Mouse (Mus musculus): ENCODE results near the gene Slc22a4.
A peak's percentile ranks its signal among the peaks of the same experiment; 100 is the strongest.
"Not testable (repeated sequence)": the region's sequence is repeated elsewhere in the genome, so short reads cannot be mapped to it uniquely, and the experiment has no call there.

Slc22a4 gene

DNA sequence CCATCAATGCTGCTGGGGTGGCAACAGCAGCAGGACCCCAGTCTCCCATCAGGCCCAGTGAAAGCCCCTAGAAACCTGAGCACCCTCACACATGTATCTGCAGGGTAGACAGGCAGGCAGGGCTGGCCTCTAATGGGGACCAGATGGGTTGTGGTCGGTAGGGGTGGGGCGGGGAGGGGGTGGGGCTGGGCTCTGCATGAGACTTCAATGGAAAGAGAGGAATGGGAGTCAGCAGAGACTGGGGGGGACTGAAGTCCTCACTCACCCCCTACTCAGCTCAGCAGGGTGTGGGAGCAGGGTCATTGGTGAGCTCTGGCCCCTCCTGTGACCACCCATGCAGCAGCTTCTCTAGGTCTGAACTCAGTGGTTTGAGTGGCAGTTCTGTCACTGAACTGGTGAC lies 29.5 kb upstream of the Slc22a4 start:
- no peak for DNase-seq (ENCODE audit: low read depth, low spot score)

DNA sequence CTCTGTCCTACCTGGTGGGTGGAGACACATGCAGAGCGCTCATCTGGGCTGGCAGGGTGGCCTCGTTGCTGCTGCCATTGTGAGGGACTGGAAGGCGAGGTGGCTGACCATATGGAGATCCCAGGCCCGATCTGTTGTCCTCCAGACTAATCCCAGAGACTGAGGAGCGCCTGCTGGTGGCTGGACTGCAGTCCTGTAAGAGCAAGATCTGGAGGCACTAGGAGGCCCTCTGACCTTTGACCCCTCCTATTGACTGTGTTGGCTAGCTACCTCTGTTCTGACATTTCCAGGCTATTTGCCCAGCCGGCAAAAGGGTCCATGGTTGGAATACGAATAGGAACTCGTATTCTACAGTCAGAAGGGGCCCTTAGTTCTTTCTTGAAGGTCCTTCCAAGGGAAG lies 28.2 kb upstream of the Slc22a4 start:
- DNase-seq (ENCODE audit: low read depth, low spot score): no peak

DNA sequence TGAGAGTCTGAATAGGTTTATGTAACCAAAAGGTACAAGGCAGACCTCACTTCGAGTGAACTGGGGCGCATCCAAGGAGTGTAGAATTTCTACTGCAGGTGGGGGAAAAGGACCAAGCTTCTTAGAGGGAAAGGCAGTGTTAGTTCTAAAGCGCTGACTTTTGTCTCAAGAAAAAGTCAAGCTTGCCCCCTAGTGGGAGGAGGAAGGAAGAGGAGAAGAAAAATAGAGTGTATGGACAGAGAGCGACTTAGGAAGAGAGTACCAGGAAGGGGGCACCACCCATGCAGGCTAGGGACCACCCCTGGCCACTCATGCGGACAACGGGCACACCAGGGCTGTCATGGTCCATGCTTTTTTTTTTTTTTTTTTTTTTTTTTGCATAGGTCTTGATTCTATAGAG lies 26.4 kb upstream of the Slc22a4 start:
- peak; percentile 60 for DNase-seq (ENCODE audit: low read depth, low spot score)

DNA sequence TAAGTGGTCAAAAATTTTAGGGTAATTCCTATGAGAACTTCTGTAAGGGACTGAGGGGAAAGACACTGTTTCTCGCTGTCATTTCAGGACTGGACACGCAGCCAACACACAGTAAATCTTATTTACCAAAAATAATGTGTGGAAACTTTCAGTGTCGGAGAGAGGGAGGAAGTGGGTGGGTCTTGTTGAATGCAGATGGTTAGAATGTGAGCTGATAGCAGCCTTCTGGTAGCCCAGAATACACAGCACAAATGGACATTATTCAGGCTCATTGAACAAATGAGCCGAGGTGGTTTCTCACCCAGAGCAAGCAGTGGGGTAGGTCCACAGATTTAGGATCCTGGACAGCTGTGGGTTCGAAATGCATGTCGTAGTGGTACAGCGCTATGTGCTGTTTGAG lies 25.2 kb upstream of the Slc22a4 start:
- no peak for DNase-seq (ENCODE audit: low read depth, low spot score)

DNA sequence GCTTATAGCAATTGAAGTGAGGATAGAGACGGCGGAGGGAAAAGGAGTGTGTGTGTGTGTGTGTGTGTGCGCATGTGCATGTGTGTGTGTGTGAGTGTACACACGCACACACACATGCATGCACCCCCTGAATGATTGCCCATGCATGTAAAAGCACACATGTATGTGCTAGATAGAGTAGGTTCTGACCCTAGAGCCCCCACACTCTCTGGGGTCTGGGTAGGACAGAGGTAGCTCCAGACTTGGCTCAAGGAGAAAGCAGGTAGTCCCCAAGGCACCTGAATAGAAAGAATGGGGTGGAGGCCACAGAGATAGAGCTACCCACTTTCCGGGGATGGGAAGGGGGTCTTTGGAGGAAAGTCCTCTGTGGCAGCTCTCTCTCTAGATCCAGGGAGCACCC lies 24.2 kb upstream of the Slc22a4 start:
- no peak for DNase-seq (ENCODE audit: low read depth, low spot score)

DNA sequence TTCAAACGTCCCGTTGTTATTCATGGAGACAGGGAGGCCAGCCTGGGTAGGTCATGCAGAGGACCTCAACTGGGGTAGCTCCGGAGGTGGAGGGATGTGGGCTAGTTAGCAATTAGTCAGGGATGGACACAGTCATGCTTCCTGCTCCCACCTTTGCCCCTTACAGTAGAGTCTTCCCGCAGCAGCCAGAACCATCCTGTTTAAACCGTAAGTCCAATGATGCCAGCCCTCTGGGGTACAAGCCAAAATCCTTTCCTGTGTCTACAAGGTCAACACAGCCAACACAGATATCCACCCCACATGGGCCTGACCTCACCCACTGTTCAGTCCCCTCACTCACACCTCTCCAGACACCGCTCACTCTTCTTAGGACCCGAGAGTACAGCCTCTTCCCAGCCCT lies 23.3 kb upstream of the Slc22a4 start:
- no peak for DNase-seq (ENCODE audit: low read depth, low spot score)

DNA sequence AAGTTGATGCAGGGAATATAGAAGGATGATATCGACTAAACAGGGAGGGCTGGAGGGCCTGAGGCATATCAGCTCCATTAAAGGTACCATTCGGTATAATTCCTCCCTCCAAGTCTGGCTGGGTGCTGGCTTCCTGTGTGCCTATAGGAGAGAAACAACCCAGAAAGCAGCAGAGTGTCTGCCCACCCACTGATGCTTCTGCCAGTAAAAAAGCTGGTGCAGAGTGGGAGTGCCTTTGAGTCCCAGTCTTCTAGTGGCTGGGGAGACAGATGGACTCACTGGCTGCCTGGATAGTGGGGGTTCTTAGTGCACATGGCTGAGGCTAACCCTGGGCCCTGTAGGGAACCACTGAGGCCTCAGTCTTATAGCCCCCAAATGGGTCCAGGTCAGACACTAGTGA lies 22.3 kb upstream of the Slc22a4 start:
- DNase-seq (ENCODE audit: low read depth, low spot score): no peak

DNA sequence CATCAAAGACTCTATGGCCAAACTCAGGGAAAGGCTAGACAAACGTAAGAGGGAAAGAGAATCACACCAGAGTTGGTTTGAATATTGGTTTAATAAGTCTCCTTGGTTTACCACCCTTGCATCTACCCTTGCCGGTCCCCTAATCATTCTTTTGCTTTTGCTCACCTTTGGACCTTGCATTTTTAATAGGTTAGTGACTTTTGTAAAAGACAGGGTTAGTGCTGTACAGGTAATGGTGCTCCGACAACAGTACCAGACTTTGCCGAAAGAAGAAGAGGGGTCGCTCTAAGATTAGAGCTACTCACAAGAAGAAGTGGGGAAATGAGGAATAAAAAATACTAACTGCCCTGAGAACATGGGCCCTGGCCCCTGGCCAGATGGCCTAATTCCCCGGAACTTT lies 12.8 kb upstream of the Slc22a4 start:
- no peak for DNase-seq (ENCODE audit: low read depth, low spot score)

DNA sequence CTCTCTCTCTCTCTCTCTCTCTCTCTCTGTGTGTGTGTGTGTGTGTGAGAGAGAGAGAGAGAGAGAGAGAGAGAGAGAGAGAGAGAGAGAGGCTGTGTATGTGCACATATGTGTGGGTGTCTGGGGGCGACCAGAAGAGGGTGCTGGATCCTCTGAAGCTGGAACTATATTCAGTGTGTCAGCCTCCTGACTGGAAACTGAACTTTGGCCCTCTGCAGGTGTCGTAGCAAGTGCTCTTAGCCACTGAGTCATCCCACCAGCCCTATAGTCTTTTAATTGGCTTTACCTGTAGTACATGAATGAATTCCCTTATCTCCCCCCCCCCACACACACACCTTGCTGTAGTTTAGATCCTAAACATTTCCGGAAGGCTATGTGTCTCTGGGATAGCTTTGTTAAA lies 5.0 kb upstream of the Slc22a4 start:
- DNase-seq (ENCODE audit: low read depth, low spot score): not testable (repeated sequence)

DNA sequence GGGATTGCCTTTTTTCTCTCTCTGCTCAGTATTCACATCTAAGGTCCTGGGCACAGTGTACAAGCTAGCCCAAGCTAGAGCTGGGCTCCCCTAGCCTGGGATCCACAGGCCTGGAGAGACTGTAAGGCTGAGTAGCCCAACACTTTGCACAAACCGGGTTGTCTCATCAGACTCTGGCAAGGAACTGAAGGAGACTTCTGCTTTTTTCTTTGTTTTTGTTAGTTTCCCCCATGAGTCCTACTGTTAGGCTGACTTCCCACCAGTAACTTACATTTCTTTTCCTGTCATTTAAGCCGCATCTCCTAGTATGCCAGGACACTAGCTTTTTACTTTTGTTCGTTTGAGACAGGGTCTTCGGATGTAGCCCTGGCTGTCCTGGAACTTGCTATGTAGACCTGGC lies 1.1 kb upstream of the Slc22a4 start:
- no peak for DNase-seq (ENCODE audit: low read depth, low spot score)

DNA sequence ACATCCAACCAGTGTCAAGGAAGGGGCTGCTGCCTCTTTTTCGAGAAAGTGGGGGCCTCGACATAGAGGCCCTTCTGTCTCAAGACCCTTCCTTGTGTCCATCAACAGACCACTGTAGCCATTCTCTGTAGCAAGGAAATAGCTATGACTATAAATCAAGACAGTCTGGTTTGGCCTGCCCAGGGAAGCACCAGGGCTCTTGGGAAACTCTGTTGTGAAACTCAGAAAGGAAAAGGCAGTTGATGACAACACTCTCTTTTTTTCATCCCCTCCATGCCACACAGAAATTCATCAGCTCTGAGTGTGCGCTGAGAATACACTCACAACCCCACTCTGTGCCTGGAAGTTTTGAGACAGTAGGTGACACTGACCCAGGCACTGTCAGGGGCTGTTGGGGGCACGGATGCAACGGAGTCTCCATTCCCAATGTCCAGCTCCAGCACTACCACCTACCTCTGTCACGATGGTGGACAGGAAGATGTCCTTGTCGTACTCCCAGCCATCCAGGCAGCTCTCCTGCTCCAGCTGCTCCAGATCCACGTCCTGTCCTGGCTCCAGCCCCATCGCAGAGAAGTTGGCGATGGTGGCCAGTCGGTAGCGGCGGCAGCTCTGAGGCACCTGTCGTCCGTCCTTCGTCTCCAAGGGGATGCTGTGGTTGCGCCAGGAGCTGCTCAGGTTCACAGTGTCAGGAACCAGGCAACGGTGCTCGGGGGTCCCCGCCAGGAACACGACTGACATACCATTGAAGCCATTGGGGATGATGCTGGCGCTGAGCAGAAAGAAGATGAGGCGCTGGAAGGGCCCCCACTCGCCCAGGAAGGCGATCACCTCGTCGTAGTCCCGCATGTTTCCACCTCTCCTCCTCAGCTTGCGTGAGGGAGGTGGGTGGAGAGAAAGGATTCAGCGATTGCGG lies 503 bp downstream of the Slc22a4 start:
- DNase-seq (ENCODE audit: low read depth, low spot score): no peak

DNA sequence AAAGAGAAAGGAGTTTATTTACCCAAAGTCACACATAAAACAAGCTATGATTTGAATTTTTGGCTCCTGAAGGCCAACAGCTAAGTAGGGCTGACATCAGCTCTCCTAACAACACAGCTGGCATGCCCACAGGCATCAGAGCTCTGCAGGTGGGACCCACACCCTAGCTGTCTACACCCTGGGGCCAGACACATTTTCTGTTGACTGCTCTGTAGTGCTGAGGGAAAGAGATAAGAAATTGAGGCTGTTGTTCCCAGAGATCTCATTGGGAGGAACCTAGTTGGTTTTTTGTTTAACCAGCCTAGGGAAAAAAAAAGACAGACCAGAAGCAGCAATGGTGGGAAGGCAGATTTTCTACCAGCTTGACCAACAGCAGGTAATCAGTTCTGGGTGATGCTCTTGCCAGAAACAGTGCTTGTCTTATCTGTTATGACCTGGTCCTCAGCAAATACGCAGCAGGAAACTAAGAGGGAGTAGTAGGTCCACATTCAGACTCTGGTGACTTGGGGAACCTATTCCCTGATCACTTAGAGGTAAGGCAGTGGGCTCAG lies 1.3 kb downstream of the Slc22a4 start:
- peak; percentile 74 for DNase-seq (ENCODE audit: low read depth, low spot score)

DNA sequence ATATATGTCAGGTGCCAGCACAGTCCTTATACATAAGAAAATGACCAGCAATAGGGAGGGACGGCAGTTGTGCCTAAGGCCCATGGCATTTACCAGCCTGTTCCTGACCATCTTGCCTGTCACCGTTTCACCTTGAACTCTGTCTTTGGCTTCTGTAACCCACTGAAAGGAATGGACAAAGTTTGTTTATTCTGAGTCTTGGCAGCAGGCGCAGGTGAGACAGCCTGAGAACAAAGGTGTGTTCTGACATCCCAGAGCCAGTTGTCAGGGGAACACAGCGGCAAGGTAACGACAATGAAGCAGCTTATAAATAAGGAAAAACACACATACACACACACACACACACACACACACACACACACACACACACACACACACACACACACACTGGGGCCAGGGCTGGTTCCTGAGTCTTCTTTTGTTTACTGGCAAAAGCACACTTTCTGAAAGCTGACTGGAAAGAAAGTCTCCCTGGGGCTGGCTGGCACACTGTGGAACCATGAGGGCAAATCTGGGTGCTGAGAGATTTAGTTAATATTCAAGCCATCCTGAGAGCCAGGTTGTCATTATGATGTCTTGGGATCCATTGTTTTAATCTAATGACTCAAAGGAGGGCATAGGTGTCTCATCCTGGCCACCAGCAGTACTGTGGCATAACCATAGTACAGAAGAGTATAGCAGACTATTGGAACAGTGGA lies 6.3 kb downstream of the Slc22a4 start:
- DNase-seq (ENCODE audit: low read depth, low spot score): no peak

DNA sequence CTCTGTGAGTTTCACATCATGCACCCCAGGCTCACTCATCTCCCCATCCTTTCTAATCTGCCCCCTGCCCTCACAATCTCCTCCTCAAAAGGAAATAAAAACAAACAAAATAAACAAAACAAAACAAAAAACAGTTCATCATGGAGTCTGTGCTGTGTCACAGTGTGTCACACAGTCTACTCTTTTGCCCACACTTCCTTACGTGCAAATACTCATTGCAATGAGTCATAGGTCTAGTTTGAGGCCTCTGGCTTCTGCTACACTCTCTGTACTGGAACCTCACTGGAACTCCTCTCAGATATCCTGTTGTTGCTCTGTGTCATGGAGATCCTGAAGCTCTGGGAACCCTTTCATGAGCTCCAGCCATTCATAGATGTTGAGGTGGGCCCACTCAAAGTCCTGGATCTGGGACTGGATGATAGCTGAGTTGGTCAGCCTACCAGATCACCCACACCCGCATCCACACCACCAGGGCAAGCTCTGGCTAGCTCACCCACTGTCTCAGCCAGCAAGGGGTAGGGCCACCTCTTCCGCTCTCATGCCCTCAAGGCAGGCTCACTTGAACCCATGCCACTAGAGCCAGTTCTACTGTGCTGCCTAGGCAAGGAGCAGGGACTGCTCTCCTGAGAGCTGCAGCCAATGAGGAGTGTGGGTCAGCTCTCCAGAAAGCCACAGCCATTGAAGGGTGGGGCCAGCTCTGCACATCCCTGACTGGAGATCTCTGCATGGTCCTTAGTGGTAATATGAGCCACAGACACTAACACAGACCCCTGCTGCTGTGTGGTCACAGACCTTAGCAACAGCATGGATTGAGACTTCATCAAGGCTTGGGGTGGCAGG lies 8.8 kb downstream of the Slc22a4 start:
- no peak for DNase-seq (ENCODE audit: low read depth, low spot score)

DNA sequence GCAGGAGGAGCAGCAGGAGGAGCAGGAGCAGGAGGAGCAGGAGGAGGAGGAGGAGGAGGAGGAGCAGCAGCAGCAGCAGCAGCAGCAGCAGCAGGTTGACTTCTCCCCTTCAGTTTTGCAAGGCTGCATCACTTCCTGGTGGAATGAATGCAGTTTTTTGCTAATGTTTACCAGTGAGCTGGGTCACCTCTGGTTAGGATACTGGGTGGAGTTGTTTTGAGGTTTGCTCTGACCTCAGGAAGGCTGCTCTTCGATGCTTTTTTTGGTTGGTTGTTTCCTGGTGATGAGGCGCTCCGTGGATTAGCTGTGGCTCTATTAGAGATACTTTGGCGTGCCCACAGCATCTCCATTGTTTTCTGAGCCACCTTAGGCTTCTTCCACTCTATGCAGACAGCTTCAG lies 10.3 kb downstream of the Slc22a4 start:
- DNase-seq (ENCODE audit: low read depth, low spot score): no peak

DNA sequence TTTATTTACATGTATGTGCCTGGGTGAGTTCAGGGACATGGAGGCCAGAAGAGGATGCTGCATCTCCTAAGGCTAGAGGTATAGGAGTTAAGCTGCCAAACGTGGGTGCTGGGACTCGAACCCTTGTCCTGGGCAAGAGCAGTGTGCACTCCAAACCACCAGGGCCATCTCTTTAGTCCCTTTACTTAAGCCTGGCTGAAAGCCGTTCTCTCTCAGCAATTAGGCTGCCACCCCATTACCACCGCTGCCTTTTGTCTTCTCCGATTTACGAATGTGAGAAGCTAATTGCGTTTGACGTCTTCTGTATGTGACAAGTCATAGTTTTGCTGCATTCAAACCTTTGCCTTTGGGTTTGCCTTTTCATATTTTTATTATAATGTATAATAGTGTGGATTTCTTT lies 11.8 kb downstream of the Slc22a4 start:
- no peak for DNase-seq (ENCODE audit: low read depth, low spot score)

DNA sequence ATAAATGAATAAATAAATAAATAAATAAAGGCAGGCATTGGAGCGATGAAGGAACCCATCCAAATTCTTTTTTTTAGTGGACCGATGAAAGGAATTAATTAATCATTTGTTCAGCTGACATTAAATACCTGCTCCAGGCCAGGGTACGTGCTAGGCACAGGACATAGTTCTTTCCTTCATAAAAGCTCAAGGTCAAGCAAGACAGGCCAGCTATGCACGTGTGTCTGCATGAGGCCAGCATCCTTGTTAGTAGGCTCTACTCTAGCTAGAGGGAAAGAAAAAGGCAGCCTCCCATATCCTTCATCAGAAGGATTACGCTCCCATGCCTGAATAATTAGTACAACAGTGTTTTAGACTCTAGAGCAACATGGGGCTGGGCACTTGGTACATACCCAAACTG lies 14.9 kb downstream of the Slc22a4 start:
- no peak for DNase-seq (ENCODE audit: low read depth, low spot score)

DNA sequence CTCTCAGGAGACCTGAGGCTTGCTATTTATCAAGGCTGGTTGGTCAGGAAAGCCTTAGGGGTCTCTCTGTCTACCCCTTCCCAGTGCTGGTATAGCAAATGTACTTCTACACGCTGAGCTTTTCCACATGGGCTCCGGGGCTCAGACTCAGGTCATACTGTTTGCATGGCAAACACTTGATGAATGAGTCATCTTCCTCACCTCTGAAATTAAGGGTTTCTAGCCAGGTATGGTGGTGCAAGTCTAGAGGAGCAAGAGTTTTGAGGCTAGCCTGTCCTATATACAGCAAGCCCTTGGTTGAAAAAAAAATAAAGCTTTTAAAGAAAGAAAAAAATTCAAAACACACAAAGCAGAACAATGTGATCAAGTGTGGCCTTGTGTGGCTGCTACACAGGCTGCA lies 16.6 kb downstream of the Slc22a4 start:
- DNase-seq (ENCODE audit: low read depth, low spot score): no peak

DNA sequence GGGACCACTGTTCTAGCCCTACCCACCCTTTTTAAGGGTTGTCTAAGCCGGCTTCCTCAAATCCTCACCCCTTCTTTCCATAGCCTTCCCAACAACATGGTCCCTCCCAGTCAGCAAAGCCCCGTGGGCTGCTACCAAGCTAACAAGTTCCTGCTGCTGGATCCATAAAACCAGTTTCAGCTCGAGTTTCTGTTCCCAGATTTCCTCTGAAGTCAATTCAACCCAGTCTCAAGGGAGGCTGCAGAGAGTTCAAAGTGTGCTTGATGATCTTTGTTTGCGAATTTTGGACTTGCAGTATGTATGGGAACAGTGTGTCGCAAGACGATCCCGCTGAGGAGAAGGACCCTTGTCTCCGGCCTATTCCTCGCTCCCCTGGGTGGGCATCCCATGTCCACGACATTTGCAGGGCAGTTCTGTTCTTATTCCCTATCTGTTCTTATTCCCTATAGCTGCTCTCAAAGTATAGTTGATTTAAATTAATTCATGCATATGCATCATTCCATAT lies 19.4 kb downstream of the Slc22a4 start:
- no peak for DNase-seq (ENCODE audit: low read depth, low spot score)

DNA sequence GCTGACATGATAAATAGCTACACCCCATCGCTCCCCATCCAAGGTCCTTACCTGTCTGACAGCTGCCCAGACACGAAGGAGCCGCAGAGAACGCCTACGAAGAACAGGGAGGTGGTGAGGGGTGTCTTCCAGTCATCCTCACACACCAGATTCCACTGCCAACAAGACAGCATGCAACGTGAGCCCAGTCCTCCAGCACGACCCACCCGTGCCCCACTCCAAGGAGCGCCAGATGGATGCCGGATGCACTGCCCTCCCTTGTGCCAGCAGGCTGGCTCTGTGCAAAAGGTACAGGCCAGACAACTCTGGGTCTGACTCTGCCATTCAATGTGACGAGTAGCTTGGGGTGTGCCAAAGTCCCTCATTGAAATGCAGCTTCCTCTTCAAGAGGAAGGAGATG lies 20.2 kb downstream of the Slc22a4 start:
- DNase-seq (ENCODE audit: low read depth, low spot score): no peak

DNA sequence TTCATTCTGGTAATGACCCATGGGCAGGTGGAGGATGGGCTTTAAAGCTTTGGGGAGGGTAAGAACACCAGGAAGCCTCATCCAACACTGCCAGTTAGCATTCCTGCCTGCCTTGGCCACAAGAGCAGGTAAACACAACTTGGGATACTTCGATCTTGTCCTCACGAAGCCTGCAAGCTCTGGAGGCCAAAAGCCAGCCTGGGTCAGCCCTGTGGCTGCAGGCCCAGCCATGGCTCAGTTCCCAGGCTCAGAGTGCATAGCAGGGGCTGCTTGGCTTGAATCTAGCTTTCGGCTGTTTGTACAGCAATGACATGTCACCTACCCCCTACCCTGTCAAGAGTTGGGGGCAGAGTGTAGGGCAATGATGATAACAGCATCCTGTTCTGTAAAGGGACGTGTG lies 21.0 kb downstream of the Slc22a4 start:
- DNase-seq (ENCODE audit: low read depth, low spot score): no peak

DNA sequence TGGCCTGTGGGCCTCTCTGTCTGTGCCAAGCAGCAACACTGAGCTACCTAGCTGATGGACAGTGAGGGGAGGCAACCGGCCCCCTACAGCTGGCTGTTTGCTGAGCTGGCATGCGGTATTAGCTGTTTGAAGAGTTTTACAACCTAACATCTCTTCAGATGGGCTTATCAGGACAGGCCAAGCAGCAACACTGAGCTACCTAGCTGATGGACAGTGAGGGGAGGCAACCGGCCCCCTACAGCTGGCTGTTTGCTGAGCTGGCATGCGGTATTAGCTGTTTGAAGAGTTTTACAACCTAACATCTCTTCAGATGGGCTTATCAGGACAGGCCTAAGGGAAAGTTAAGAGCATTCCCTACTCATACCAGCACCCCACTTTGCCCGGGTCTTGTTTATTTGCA lies 21.5 kb downstream of the Slc22a4 start:
- not testable (repeated sequence) for DNase-seq (ENCODE audit: low read depth, low spot score)
